Mouse (Mus musculus) c-Kit-positive CD71-negative TER-119-negative erythroid progenitor cells, embryonic 14.5 days (primary cell): ENCODE measurements around the gene Exosc1.
"Not testable (repeated sequence)": the region's sequence is repeated elsewhere in the genome, so short reads cannot be mapped to it uniquely, and the experiment has no call there.

Experiments
- DNase-seq: peaks from one replicate; pipeline ENCODE4 v3.0.0-alpha.2; 2013; ENCODE audit warnings: low read depth

Exosc1 gene

DNA sequence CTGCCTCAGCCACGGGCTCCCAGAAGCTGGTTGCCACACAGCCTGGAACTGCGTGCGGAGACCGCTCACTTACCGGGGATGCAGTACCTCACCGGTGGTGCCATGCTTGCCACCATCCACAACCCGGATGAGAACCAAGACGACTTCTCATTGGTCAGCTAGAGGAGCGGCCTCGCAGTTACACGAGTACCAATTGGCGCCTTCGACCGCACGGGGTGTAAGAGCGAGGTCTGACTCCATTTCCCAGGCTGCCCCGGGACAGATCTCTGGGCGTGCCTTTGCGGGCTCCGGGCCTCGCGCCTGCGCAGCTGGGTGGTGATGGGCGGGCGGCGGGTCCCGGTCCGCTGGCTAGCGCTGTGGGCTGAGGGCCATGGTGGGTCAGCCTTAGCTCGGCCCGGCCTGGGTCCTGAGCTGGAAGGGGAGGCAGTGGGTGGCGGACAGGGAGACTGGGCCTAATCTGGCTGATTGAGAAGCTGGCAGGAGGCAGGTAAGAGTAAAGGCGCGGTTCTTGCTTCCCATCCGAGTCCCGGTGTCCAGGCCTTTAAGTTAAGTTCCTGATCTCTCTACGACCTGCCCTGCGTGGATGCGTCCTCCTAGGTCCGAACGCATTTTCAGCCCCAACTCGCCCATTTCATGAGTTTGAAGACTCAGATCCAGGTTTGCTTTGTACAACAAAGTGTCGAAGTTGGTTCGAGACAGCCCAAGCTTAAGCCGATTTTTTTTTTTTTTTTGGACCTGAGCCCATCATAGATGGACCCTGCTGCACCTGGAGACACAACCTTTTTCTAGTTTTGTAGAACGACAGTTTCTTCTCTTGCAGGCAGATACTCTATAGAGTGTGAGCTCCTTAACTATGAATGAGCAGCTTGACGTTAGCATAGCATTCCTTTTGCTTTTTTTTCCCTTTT is at the start of gene Exosc1, which contains the start of gene Zdhhc16:
Exosc1 (minus strand) TSS at position 245 of the 908 bp plus-strand sequence.
Zdhhc16 (plus strand) TSS at position 302 of the 908 bp plus-strand sequence.
- DNase-seq = peak; percentile 96

DNA sequence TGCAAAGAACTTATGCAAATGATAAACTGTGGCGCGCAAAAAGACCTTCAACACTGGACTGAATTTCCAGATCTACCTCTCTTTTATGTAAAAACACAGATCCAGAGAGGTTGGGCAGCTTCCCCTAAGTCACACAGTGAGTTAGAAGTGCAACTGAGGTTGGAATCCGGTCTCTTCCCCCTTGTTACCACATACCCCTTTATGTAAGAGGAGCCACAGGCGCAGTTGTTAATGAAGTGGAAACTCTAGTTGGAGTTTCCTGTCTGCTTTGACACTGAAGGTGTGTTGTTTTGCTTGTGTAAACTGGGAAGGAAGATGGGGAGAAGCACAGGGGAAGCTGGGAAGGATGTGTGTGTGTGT is 49.5 kb upstream of the Exosc1 start:
- no peak for DNase-seq

DNA sequence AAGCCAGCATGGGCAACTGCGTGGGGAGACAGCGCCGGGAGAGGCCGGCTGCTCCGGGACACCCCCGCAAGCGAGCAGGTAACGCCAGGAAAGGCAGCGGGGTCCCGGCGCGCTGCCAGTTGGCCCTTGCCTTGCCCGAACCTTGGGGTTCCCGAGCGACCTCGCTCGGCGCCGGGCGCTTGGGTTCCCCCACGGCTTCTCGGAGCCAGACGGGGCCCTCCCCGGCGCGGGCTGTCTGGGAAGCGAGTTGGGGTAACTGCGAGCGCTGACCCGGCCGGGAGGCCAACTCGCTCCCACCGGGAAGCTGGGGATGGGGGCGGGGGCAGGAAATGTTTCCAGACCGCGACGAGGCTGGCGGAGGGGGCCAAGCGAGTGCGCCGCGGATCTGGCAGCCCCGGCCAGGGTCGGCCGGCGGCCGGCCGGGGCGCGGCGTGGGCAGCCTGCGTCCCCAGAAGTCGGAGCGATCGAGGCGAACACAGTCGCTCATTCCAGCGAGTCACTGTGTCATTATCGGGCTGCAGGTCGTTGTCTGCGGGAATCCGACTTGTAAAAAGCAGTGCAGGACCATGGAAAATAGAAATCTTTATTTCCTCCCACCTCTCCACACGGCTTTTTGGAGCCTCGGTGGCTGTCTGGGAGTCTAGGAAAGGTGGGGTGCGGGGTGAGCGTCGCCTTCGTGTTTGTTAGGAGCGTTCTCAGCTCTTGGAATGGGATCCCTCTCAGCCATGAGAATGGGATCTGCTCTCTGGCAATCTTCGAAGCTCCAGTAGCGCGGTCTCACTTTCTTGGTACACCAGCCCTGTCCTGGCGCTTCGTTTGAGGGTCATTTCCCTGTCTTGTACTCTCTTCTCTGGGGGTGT is 48.9 kb upstream of the Exosc1 start:
- no peak for DNase-seq

DNA sequence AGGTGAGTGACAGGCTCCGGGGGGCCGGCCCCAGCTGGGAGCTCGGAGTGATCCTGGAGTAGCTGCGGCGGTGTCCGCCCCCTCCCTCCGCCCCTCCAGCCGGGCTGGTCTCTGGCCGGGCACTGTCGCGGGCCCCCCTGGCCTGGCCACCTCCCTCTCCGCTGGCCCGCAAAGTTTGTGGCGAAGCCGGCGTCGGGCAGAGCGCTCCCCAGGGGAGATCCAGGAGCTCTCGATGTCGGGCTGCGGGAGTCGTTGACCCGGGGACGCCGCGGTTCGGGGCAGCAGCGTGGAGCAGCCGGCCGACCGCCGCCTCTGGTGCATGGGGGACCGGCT is 48.3 kb upstream of the Exosc1 start, which contains the start of gene Ubtd1:
Ubtd1 (plus strand) TSS at position 169 of the 333 bp plus-strand sequence.
- DNase-seq = no peak

DNA sequence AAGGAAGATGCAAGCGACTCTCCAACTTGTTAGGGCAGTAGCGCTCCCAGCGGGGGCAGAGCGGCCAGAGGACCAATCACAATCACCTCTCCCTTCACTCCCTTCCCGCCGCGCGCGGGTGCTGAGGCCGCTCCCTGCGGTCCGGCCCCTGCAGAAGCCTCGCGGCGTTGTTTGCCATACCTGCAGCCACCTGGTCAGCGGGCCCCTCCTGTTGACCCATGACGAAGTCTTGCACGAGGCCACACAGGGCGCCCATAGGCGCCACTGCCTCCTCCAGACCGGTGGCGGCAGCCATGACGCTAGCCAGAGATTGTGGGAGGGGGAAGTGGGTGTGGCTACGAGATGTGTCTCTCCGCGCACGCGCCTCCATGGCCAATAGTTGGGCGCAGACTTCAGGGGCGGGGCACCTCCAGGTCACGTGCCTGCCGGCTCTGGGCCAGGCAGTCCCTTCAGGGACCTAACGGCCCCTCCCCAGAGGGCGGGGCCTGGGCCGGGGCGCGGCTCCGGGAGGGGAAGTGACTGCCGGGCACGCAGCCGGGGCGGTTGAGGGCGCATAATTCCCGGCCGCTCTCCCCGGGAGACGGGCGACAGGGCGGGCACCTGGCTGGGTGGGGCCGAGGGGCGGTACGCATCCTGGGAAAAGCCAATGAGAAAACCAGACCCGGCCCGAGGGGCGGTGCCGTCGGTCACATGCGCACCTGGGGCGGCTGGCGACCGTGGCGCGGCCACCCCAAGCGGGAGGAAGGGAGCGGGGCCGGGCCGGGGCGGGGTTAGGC is 47.8 kb upstream of the Exosc1 start, which contains the start of gene Mms19:
Mms19 (minus strand) TSS at position 339 of the 776 bp plus-strand sequence.
- peak; percentile 99 for DNase-seq

DNA sequence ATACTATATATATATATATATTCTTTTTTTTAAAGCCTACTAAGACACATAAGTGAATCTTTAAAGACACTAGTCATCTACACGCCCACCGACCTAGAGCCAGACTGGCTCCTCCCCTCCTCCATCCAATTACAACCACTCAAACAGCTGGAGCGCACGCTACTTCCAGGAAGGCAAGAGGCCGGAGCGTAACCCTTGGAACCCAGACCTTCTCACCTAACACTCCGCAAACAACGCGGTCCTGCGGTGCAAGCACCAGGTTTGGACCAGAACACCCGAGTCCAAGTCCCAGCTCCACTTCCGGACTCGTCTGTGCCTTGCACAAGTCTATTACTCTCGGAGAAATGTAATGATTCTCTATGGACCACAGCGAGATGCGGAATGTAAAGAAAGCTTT is 47.2 kb upstream of the Exosc1 start:
- DNase-seq = no peak

DNA sequence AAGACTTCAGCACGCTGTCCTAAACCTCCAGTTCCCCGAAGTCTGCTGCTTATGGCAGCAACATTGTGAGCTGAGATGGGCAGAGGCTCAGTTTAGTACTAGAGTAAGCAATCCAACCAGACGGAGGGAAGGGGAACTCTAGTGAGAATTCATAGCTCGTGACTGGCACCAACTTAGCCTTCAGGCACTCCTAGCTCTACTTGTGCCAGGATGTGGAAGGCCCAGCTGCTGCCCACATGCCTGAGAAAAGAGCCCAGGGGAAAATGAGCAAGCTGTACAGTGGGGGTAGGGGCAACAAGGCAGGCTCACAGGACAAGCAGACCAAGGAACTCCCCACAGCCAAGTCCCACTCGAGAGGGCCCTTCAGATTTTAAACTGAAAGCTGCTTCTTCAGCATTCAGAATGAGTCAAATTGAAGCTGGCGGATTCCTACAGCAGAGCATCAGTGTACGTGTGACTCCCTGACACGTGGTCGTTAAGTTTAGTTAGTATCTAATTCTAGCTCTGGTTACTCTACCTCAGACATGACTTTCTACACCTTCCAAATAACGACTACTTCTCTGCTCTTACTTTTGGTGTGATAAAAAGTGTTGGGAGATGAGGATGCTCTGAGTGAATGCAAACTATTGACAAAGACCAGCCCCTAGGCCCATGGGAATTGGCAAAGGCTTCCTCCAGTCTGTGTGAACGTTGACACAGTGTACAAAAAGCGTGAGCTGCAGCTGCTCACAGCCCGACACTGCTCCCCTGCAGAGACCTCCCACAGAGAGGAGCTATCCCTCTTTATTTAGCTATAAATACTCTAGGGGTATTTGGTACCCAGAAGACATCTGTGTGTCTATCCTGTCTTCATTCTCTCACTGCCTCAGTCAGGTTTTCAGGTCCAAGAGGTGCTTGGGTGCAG is 40.9 kb upstream of the Exosc1 start:
- no peak for DNase-seq

DNA sequence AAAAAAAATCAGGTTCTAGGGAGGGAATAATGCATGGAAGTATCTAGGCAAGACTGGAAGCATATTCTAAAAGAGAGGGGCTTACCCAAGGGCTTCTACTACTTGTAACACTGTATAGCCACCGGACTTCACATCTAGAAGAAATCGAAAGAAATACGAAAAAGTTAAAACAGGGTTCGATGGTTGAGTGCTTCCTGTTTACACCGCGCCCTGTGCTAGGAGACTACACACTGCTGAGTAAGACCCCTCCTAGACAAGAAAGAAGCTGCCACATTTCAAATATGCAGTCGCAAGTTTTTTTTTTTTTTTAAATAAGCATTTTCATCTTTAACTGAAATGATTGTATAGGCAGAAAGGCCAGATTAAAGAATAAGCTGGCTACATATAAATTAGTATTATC is 36.4 kb upstream of the Exosc1 start:
- no peak for DNase-seq

DNA sequence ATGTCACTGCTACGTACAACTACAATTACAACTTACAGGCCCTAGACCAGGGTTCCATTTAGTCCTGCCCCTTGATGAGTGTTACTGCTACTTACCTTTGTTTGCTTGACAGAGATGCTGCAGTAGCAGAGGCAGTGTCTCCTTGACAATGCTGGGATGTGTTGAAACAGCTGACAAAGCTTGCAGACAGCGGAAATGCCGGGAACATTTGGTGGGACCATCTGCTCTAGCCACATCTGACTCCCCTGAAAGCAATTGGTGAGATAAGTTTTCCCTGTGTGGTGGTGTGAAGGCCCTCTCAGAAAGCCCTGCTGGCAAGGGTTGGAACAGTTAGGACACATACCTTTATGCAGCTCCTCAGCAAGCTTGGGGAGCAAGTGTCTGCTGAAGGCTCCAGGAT is 20.4 kb upstream of the Exosc1 start:
- DNase-seq = no peak

DNA sequence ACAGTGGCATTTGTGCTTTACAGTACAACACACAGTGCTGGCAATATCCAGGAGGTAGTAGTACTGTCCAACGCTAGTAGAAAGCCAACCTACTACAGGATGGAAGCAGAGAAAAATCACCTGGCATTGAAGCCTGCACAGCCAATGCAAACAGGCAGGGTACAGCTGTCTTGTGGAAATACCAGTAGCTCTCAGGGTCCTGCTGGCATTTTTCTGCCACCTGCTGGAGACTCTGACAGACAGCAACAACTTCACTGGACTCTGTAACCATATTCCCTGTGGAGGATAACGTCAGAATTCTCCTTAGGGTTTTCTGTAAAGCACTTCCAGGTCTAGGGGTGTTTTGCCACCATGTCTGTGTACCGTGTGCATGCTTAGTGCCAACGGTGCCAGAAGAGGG is 19.1 kb upstream of the Exosc1 start:
- DNase-seq = no peak

DNA sequence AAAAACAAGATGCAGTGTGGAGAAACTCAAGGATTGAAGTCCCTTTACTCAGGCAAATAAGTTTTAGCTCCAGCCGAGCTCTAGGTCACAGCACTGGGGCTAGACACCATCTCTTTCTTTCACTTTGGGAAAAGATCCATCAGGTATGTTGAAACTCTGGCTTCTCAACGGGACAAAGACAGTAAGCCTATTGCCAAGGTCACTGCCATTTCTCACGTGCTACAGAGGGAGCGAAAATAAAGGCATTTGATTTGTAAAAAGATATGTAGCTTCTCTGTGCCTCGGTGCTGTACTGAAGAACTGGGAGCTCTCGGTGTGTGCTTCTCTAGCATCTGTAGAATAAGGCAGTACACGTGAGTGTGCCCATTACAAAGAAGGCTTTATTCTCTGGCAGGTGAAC is 10.6 kb upstream of the Exosc1 start:
- no peak for DNase-seq

DNA sequence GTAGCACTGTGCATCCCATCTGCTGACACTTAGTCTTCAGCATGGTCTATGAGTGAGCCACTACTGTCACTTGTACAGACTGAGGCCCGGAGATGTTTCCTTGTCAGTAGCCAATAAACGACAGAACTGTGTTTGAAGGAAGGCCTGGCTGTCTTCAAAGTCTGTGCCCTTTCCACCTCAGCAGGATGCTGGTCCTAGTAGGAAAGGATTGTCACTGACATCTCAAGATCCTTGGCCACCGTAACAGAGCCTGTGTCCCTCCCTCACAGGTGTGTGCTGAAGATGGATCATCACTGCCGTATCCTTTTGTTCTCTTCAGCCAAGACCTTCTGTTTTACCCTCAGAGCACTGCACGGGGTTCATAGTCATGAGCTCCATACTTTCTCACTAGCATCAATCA is 5.3 kb upstream of the Exosc1 start:
- DNase-seq = no peak

DNA sequence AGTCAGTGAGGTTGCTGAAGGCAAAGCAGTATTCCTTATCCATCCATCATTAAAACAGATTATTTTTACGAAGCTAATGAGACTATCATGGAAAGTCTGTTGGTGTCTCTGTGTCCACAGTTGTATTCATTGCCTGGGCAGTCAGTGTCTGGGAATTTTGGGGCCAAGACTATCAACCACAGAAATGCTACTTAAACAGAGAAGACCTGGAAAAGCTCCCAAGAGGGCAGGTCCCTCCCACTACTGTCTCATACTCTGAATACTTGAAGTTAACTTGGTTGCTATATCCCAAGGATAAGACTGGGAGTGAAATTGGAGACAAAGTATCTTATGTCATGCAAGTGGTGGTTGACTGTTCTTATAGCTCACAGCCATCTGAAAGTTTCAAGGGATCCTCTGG is 2.7 kb upstream of the Exosc1 start:
- DNase-seq = no peak

DNA sequence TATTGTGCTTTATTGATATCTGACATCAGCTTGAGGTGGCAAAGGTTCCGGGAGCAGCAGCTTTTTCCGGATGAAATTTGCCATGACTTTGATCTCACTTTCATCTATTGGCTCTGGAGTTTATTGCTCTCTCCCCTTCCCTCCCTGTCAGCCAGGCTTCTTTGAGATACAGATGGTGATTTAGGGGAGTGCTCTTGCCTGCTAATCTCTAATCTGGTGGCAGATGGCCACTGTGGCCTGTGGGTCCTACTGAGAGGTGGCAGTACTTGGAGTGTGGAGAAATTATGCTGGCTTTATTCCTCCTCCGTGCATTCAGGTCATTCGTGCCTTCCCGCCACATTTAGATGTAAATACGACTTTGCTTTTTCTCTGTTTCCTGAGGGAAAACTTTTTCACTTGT is 901 bp upstream of the Exosc1 start:
- DNase-seq = no peak

DNA sequence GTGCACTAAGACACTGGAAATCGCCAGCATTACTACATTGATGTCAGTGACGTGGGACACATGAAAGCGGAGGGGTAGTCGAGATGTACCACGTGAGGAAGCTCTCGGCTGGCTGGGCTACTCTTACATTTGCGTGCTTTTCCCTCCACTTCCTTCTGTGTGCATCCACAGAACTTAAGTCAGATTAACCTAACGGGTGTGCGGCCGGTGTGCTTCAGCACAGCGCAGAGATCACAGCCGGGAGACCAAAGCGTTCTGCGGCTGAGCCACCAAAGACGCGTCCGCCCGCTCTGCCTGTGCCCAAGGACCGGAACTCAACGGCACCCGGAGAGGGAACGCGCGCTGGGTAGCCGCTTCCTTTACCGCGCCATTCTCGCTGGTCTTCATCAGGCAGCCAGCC is 537 bp downstream of the Exosc1 start:
- no peak for DNase-seq

DNA sequence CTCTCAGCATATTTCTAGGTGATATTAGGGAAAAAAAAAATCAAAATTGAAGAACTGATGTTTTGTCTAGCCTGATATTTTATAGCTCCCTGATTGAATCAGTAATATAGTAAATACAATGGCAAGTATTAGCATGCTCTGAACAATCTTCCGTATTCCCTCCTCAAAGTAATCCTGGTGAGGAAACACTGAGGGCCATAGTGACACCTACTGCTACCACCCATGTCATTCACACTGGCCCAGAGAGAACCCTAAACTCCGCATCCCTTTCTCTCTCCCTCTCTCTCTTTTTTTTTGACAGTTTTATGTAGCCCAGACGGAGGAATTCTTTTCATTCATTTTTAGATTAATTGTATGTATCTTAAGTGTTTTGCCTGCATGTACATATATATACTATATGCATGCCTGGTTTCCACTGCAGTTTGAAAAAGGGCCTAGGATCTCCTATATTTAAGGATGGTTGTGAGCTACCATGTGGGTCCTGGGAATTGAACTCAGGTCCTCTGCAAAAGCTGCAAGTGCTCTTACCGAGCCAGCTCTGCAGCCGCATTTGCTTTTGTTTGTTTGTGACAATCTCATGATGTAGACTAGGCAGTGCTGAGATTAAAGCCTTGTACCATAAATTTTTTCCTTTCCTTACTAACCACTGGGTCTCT is 12.7 kb downstream of the Exosc1 start:
- DNase-seq = no peak

DNA sequence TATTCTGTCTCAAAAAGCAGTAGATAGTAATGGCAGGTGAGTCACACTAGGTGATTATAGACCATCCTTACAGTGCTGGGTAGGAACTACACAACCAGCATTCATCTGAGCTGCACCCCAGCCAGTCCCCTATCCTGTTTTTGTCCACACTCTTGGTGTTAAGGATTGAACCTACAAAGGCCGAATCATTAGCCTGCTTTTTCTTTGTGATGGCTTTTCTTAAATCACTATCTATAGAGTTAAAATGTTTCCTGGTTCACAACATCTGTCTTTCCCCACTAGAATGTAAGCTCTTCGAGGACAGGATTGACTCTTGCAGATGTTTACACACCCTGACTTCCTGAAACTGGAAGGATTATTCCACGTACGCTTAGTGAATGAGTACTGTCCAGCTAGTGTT is 13.8 kb downstream of the Exosc1 start:
- no peak for DNase-seq

DNA sequence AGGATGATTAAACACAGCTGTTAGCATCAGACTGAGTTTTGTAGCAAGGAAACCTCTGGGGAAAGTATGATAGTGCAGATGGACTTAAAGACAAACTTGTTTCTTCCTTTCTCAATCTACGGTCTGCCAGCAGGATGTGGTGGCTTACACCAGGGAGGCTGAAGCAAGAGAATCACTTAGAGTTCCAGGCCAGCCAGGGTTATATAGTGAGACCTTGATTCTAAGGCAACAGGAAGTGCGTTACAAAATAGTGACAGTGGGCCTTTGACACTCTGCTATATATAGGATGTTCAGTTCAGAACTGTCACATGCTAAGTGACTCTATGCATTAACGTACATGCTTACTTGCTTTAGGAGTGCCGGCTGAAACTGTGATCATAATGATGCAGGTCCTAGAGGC is 16.4 kb downstream of the Exosc1 start:
- DNase-seq = no peak

DNA sequence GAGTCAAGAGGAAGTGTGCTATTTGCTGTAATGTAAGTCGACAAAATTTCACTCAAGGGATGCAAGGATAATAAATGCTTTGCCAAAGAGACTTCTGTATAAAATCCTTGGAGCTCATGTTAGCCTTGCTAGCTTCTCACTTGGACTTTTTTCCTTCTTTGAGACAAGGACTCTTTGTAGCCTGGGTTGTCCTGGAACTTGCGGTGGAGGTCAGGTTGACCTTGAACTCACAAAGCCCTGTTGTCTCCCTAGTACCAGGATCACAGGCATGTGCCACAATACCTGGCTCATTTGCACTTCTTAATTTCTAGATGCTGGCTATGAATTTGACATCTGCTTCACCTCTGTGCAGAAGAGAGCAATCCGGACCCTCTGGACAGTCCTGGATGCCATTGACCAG is 17.9 kb downstream of the Exosc1 start:
- no peak for DNase-seq

DNA sequence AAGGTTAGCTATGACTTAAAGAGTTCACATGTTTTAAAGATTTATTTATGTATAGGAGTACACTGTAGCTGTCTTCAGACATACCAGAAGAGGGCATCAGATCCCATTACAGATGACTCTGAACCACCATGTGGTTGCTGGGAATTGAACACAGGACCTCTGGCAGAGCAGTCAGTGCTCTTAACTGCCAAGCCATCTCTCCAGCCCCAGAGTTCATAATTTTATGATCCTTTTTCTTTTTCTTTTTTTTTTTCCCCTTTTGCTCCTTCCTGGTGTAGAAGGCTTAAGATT is 18.7 kb downstream of the Exosc1 start:
- not testable (repeated sequence) for DNase-seq
